Mouse (Mus musculus) kidney, adult 10 weeks (tissue): ENCODE results near the gene Fam169b. TPM values are rescaled to one million over a fixed set of nuclear protein-coding genes. Genes with fewer than 3 reads are reported as not detected.

Source experiments
- polyA plus RNA-seq: library from polyadenylated mRNA; stranded (reverse); fragments of 350-450 nt; fragmentation: Illumina TruSeq; extraction: RNeasy Lipid Tissue Mini Kit (QIAGEN cat#74804); gene quantifications from one replicate; pipeline ENCODE4 v1.2.3, GENCODE M21; 2014; ENCODE audit warnings: low read depth, low replicate concordance

The Fam169b gene
- 5.5 TPM for polyA plus RNA-seq

GRCm38 (mm10) chr7:68273515-68273914 is at the start of gene Fam169b:
TSS of gene Fam169b (plus strand) at chr7:68273839.

GRCm38 (mm10) chr7:68264028-68264453 is 9.6 kb upstream of the Fam169b start, which contains the start of gene Pgpep1l:
TSS of gene Pgpep1l (minus strand) at chr7:68264233.

Other genes with a start within 250 kb of the Fam169b start
- gene Pgpep1l, start 9.6 kb upstream of the Fam169b start, polyA plus RNA-seq: 0.85 TPM